Mouse (Mus musculus): ENCODE data around the gene Fam170b. TPM values are rescaled to one million over a fixed set of nuclear protein-coding genes. Genes with fewer than 3 reads are reported as not detected.

Gene Fam170b
- polyA plus RNA-seq, 1 experiment from 2014 or later, result not detected

DNA sequence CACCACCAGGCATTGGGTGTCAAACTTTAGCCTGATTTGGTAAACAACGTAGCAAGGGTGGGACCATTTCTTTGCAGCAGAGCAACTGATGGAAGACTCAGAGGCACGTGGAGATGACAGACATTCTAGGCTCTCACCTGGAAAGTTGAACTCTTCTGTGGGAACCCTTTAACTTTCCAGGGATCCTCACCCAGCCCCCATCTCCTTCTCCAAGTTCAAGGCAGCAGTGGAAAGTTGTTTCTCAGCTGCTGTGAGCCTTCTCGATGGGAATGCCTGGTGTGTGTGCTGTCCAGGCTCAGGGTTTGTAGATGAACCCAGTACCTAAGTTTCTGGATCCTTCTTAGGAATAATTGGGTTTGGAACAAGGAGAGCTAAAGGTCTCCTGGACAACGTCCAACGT lies 22.5 kb downstream of the Fam170b start:
- H3K36me3 ChIP-seq (ENCODE audit: control insufficient read depth, insufficient read depth, low read length), result no peaks in the 10 kb centered on the region
- ATAC-seq, result no peak
- H3K27ac ChIP-seq (ENCODE audit: low read depth, low read length), result no peak overlapping the region
- H3K9ac ChIP-seq (ENCODE audit: low read depth, low read length), result peak overlapping the region; percentile 77; the same call in 1 of the 2 replicates
- H3K9me3 ChIP-seq (ENCODE audit: control insufficient read depth, low read length), result no peaks in the 10 kb centered on the region
- H3K4me2 ChIP-seq (ENCODE audit: low read length), result peak overlapping the region; percentile 82
- 44% methylated on average over 5 of the region's 5 CpGs for WGBS
- H3K27me3 ChIP-seq (replicated peaks; ENCODE audit: control insufficient read depth, insufficient read depth, low read length), result no peaks in the 10 kb centered on the region
- H3K4me3 ChIP-seq (ENCODE audit: low read length), result peak overlapping the region; percentile 56
- peaks cover 5% of the 10 kb centered on the region for H3K4me1 ChIP-seq (ENCODE audit: control insufficient read depth, insufficient read depth, low read depth, low read length)

DNA sequence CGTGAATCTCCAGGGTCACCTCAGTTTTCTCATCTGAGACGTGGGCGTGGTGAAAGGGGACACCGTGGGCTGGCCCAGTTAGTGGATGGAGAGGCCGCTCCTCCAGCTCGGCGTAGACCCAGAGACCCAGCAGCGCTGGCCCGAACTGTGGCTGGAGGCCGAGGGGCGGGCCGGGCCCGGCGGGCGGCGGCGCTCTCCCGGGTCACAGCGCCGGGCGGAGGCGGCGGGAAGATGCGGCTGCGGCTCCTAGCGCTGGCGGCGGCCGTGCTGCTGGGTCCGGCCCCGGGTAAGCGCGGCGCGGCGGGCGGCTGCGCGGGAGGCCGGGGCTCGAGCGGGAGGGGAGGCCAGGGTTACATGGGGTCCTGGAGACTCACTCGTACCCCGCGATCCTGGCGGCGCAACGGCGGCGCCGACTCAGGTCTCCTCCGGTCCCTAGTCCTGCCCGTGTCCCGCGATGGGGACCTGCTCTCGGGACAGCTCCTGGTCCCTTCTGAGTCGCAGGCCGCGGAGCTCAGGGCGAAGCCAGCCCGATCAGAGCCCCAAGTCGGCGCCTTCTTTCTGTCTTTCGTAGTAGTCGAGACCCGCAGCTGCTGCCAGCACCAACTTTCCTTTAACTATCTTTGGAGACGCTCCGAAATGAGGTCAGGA lies 23.0 kb downstream of the Fam170b start, which contains the start of gene Vstm4:
Gene Vstm4 (plus strand): TSS at position 76 of the 648 bp plus-strand sequence.
- 1% methylated on average over 31 of the region's 68 CpGs for WGBS
- peak; percentile 84 for ATAC-seq
- H3K4me1 ChIP-seq (ENCODE audit: control insufficient read depth, insufficient read depth, low read depth, low read length), result peaks cover 11% of the 10 kb centered on the region
- H3K9ac ChIP-seq (ENCODE audit: low read depth, low read length), result peak within 1 kb of the TSS; percentile 77
- H3K9me3 ChIP-seq (ENCODE audit: control insufficient read depth, low read length), result no peaks in the 10 kb centered on the region
- peak within 1 kb of the TSS; percentile 56 for H3K4me3 ChIP-seq (ENCODE audit: low read length)
- no peaks in the 10 kb centered on the region for H3K27me3 ChIP-seq (replicated peaks; ENCODE audit: control insufficient read depth, insufficient read depth, low read length)
- peak within 1 kb of the TSS; percentile 82 for H3K4me2 ChIP-seq (ENCODE audit: low read length)
- peak within 1 kb of the TSS; percentile 51; the same call in 1 of the 2 replicates for H3K27ac ChIP-seq (ENCODE audit: low read depth, low read length)
- H3K36me3 ChIP-seq (ENCODE audit: control insufficient read depth, insufficient read depth, low read length), result no peaks in the 10 kb centered on the region

DNA sequence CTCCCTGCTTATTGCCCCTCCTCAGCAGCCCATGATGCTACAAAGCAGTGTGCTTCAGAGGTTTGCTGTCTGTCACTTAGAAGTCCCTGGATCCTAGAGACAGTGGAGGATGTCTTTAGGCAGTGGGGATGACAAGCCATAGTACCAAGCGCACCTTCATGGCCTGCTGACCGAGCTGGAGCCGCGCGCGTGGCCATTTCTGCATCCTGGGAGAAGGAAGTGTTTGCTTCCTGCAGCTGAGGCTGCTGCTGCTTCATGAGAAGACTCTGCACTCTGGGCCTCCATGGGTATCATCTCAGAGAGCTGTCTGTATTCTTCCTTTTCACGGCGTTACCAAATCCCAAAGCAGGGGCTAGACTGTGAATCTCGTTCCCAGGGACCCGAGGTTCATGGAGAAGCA lies 24.6 kb downstream of the Fam170b start:
- H3K27ac ChIP-seq (ENCODE audit: low read depth, low read length), result no peak overlapping the region
- H3K4me2 ChIP-seq (ENCODE audit: low read length), result no peak overlapping the region
- H3K9me3 ChIP-seq (ENCODE audit: control insufficient read depth, low read length), result no peaks in the 10 kb centered on the region
- peaks cover 11% of the 10 kb centered on the region for H3K4me1 ChIP-seq (ENCODE audit: control insufficient read depth, insufficient read depth, low read depth, low read length)
- no peak overlapping the region for H3K9ac ChIP-seq (ENCODE audit: low read depth, low read length)
- H3K27me3 ChIP-seq (replicated peaks; ENCODE audit: control insufficient read depth, insufficient read depth, low read length), result no peaks in the 10 kb centered on the region
- WGBS, result 91% methylated on average over 10 of the region's 10 CpGs
- ATAC-seq, result no peak
- H3K4me3 ChIP-seq (ENCODE audit: low read length), result no peak overlapping the region
- no peaks in the 10 kb centered on the region for H3K36me3 ChIP-seq (ENCODE audit: control insufficient read depth, insufficient read depth, low read length)

DNA sequence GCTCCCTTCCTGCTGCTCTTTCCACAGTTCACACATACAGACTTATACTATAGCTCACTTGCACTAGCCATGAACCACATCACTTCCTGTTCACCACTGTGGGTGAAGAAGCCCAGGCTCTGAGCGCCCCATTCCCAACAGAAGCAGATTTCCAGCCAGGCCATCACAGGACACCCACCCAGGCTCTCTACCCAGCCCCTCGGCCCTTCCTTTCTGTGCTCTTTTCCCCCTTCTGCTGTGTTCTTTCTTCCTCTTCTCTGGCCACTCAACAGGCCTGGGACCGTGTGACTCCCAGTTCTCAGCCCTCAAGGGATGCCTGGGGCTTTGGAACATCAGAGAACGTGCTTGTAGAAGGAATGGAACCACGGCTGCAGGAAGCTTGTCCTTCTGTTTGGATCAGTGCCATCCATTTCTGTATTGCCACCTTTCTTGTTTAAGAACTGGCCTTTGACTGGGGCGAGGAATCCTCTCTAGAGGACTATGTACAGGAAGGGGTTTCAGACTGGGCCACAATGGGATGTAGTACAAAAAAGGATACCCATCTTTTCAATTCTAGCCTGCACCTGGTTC lies 25.3 kb downstream of the Fam170b start:
- H3K27me3 ChIP-seq (replicated peaks; ENCODE audit: control insufficient read depth, insufficient read depth, low read length), result no peaks in the 10 kb centered on the region
- no peaks in the 10 kb centered on the region for H3K9me3 ChIP-seq (ENCODE audit: control insufficient read depth, low read length)
- peaks cover 11% of the 10 kb centered on the region for H3K4me1 ChIP-seq (ENCODE audit: control insufficient read depth, insufficient read depth, low read depth, low read length)
- H3K4me2 ChIP-seq (ENCODE audit: low read length), result no peak overlapping the region
- no peak for ATAC-seq
- no peaks in the 10 kb centered on the region for H3K36me3 ChIP-seq (ENCODE audit: control insufficient read depth, insufficient read depth, low read length)
- WGBS, result 66% methylated on average over 6 of the region's 6 CpGs
- no peak overlapping the region for H3K27ac ChIP-seq (ENCODE audit: low read depth, low read length)
- H3K9ac ChIP-seq (ENCODE audit: low read depth, low read length), result no peak overlapping the region
- H3K4me3 ChIP-seq (ENCODE audit: low read length), result no peak overlapping the region

DNA sequence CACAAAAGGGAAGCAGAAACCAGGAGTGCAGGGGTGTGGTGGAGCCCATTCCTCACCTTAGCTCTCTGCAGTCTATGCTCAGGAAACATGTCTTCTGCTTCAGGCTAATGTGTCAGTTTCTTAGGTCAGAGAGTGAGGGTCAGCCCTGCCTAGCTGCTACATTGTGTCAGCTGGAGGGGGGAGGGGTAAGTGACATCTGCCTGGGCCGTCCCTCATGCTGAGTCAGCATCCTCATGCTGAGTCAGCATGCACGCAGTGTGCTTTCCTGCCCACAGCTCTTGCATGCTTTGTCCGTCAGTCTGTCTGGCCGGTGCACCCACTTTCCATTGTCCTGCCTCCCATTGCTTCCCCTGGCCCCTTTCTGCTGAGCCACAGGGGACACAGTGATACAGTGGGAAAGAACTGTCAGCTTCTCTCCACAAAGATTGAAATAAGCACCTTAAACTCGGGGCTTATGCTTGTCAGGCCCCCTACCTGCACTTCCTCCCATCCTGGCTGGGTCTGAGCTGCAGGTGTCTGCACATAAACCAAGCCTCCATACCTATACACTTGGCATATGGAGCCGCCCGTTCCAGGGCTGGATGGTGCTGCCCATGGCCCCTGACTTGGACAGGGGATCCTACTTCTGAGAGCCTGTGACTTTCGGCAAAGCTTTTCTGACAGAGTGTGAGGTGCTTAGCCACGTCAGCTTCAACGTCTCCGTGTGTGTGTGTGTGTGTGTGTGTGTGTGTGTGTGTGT lies 26.2 kb downstream of the Fam170b start:
- no peak for ATAC-seq
- Histone ChIP-seq H3K9me3 (ENCODE audit: control insufficient read depth, low read length) (no peaks in the 10 kb centered on the region), H3K9ac (ENCODE audit: low read depth, low read length) (no peak overlapping the region), H3K36me3 (ENCODE audit: control insufficient read depth, insufficient read depth, low read length) (no peaks in the 10 kb centered on the region), H3K27me3 (replicated peaks; ENCODE audit: control insufficient read depth, insufficient read depth, low read length) (no peaks in the 10 kb centered on the region), H3K4me2 (ENCODE audit: low read length) (no peak overlapping the region), H3K4me1 (ENCODE audit: control insufficient read depth, insufficient read depth, low read depth, low read length) (peaks cover 11% of the 10 kb centered on the region), H3K4me3 (ENCODE audit: low read length) (no peak overlapping the region), H3K27ac (ENCODE audit: low read depth, low read length) (no peak overlapping the region)
- WGBS, result 68% methylated on average over 10 of the region's 11 CpGs

DNA sequence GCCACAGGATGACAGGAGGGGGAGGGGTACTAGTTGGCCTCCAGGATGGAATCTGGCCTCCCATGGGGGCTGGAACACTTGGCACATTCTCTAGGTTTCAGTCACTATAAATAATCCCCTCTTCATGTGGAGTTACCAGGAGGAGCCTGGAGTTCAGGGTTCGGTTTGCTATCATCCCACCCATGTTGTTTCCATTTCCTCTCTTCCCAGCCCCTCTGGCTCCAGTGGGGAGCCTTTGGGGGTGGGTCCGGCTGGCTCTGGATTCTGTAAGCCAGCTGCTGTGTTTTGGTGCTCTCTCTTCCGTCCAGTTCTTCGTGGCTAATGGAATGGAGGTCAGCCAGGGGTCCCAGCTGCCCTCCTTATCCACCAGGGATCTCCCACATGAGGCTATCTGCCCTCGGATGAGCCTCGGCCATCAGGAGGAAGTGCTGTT lies 27.4 kb downstream of the Fam170b start:
- Histone ChIP-seq H3K4me3 (ENCODE audit: low read length) (no peak overlapping the region), H3K27ac (ENCODE audit: low read depth, low read length) (peak overlapping the region; percentile 37; the same call in 1 of the 2 replicates), H3K4me2 (ENCODE audit: low read length) (no peak overlapping the region), H3K36me3 (ENCODE audit: control insufficient read depth, insufficient read depth, low read length) (no peaks in the 10 kb centered on the region), H3K4me1 (ENCODE audit: control insufficient read depth, insufficient read depth, low read depth, low read length) (peaks cover 11% of the 10 kb centered on the region), H3K9ac (ENCODE audit: low read depth, low read length) (no peak overlapping the region), H3K9me3 (ENCODE audit: control insufficient read depth, low read length) (no peaks in the 10 kb centered on the region), H3K27me3 (replicated peaks; ENCODE audit: control insufficient read depth, insufficient read depth, low read length) (no peaks in the 10 kb centered on the region)
- peak; percentile 29; the same call in 1 of the 2 replicates for ATAC-seq
- WGBS, result 37% methylated on average over 6 of the region's 6 CpGs

DNA sequence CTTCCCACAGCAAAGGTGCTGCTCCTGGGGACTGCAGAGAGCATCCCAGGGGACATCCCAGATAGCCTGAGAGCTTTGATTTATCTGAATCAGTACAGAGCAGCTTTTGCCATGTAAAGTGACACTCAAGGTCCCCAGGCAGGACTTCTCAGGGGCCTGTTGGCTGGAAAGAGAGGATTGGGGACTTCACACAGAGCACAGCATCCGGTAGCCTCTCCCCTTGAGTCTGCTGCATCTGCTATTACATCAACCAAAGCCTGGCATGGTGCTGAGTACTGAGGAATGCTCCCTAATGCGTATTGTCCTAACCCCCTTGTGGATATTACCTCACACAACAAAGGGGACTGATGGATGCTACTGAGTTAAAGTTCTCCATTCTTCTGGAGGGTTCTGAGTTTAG lies 27.9 kb downstream of the Fam170b start:
- no peaks in the 10 kb centered on the region for H3K36me3 ChIP-seq (ENCODE audit: control insufficient read depth, insufficient read depth, low read length)
- no peaks in the 10 kb centered on the region for H3K27me3 ChIP-seq (replicated peaks; ENCODE audit: control insufficient read depth, insufficient read depth, low read length)
- no peaks in the 10 kb centered on the region for H3K9me3 ChIP-seq (ENCODE audit: control insufficient read depth, low read length)
- WGBS, result 29% methylated on average over 2 of the region's 2 CpGs
- no peak overlapping the region for H3K9ac ChIP-seq (ENCODE audit: low read depth, low read length)
- ATAC-seq, result no peak
- H3K4me1 ChIP-seq (ENCODE audit: control insufficient read depth, insufficient read depth, low read depth, low read length), result peaks cover 8% of the 10 kb centered on the region
- no peak overlapping the region for H3K4me2 ChIP-seq (ENCODE audit: low read length)
- no peak overlapping the region for H3K4me3 ChIP-seq (ENCODE audit: low read length)
- H3K27ac ChIP-seq (ENCODE audit: low read depth, low read length), result peak overlapping the region; percentile 37; the same call in 1 of the 2 replicates

DNA sequence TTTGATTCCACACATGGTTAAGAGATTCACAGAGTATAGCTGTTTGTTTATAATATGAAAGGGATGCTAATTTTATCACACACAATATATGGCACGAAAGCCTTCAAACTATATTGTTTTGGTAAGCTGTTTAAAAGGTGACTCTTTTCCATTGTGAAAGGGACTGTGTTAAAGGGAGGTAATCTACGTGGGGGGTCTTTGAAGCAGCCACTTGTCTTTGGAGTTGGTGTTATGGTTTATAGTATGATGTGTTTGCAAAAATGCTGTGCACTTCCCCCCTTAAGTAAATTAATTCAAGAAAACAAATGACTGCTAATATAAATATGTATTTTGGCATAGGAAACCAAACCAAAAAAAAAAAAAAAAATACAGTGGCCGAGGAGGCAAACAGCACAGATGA lies 31.6 kb downstream of the Fam170b start:
- Histone ChIP-seq H3K9me3 (ENCODE audit: control insufficient read depth, low read length) (no peaks in the 10 kb centered on the region), H3K27ac (ENCODE audit: low read depth, low read length) (no peak overlapping the region), H3K4me3 (ENCODE audit: low read length) (no peak overlapping the region), H3K4me1 (ENCODE audit: control insufficient read depth, insufficient read depth, low read depth, low read length) (peaks cover 7% of the 10 kb centered on the region), H3K36me3 (ENCODE audit: control insufficient read depth, insufficient read depth, low read length) (no peaks in the 10 kb centered on the region), H3K9ac (ENCODE audit: low read depth, low read length) (no peak overlapping the region), H3K4me2 (ENCODE audit: low read length) (no peak overlapping the region), H3K27me3 (replicated peaks; ENCODE audit: control insufficient read depth, insufficient read depth, low read length) (no peaks in the 10 kb centered on the region)
- WGBS, result 78% methylated on average over 3 of the region's 3 CpGs
- ATAC-seq, result no peak

DNA sequence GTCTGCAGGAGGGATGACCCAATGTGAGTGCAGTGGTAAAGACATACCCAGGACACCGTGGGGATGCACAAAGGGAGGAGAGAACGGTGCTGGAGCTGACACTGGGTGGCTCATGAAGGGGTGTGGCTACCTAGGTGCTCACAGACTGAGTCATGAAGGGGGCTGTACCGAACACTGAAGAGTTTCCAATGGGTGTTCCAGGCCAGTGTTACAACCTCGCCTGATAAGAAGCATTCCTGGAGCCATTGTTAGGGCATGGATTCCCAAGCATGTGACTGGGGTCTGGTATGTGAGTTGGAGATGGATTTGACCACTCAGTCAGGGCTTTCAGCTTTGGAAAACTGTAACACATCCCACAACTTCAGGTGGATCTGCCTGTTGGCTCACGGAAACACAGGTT lies 38.2 kb downstream of the Fam170b start:
- H3K27me3 ChIP-seq (replicated peaks; ENCODE audit: control insufficient read depth, insufficient read depth, low read length), result no peaks in the 10 kb centered on the region
- 92% methylated on average over 5 of the region's 5 CpGs for WGBS
- ATAC-seq, result no peak
- H3K9ac ChIP-seq (ENCODE audit: low read depth, low read length), result no peak overlapping the region
- H3K4me1 ChIP-seq (ENCODE audit: control insufficient read depth, insufficient read depth, low read depth, low read length), result no peaks in the 10 kb centered on the region
- no peak overlapping the region for H3K4me3 ChIP-seq (ENCODE audit: low read length)
- no peak overlapping the region for H3K27ac ChIP-seq (ENCODE audit: low read depth, low read length)
- H3K9me3 ChIP-seq (ENCODE audit: control insufficient read depth, low read length), result no peaks in the 10 kb centered on the region
- H3K4me2 ChIP-seq (ENCODE audit: low read length), result no peak overlapping the region
- no peaks in the 10 kb centered on the region for H3K36me3 ChIP-seq (ENCODE audit: control insufficient read depth, insufficient read depth, low read length)

Data from hindbrain, embryonic 16.5 days (tissue).